Mouse (Mus musculus) lung, postnatal 0 days (tissue): ENCODE measurements at regions not wholly inside any gene's neighbourhood (a gene's known extent, or its start where the extent isn't known, plus 50 kb on each side); places are given as distances from the start of the nearest gene placed in this dataset.

Experiments used
- CTCF ChIP-seq: IDR thresholded peaks from 2 replicates; pipeline ENCODE4 v1.5.1; 2016; ENCODE audit warnings: antibody characterized with exemption, mild to moderate bottlenecking
- EP300 ChIP-seq: IDR thresholded peaks from 2 replicates; pipeline ENCODE4 v1.6.1; 2016; ENCODE audit warnings: antibody characterized with exemption, mild to moderate bottlenecking, control low read depth

DNA sequence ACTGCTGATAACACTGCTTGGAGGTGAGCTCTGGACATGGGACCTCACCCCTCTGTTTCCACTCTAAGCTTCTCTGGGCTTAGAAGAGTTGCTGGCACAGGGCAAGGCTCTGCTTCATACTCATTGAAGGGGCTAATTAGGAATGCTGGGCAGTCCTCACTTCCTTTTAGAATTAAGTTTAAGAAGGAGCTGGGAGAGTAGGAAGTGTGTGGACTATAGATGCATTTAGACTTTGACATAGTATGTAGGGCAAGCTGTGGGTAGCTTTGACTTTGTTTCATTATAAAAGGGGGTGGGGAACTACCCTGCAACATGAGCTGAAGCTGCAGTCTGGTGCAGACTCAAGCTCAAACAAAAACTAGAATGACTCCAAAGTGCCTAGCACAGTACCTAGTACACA, 378.5 kb downstream of the Sox11 start:
- no peak for TF ChIP-seq CTCF
- no peak for TF ChIP-seq EP300
